Mouse (Mus musculus) lung, adult 2 months (tissue): ENCODE data around the gene Nos1ap.

Source experiments
- CTCF ChIP-seq: fragments of 200-500 bp; IDR thresholded peaks from 2 replicates; pipeline ENCODE4 v1.5.1; 2011; ENCODE audit warnings: mild to moderate bottlenecking, low read length, control low read depth; ENCODE audit not compliant: insufficient read depth
- POLR2A ChIP-seq: fragments of 200-500 bp; IDR thresholded peaks from 2 replicates; pipeline ENCODE4 v1.6.1; 2011; ENCODE audit warnings: low read depth, mild to moderate bottlenecking, control low read depth, low read length, borderline replicate concordance; ENCODE audit errors: extremely low read depth

DNA sequence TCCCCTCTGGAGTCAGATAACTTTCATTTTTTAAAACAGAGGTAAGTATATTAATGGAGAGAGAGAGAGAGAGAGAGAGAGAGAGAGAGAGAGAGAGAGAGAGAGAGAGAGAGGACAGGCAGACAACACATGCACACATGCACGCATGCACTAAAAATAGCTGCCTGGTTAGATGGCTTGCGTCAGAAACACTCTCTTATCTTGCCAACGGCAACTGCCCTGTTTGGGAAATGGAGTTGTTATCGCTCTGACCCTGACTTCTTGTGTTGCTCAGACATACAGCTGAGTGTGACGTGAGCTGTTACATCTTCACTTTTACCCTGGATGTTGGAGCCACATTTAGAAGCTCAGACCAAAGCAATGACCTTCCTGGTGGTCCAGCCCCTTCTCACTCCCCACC is 33.3 kb upstream of the Nos1ap start:
- no peak for TF ChIP-seq POLR2A
- no peak for TF ChIP-seq CTCF
